Mouse (Mus musculus) embryonic facial prominence, embryonic 13.5 days (tissue): ENCODE measurements around the gene Fgf8. TPM values are rescaled to one million over a fixed set of nuclear protein-coding genes. Genes with fewer than 3 reads are reported as not detected.
A peak's percentile ranks its signal among the peaks of the same experiment; 100 is the strongest.

Experiments
- ATAC-seq: fragments of 200-750 bp; cut with Nextera tagmentation; 2 replicates; pipeline ENCODE4 v1.8.0; 2017; ENCODE audit warnings: low read depth; ENCODE audit not compliant: insufficient number of reproducible peaks, insufficient read depth, low FRiP score, low TSS enrichment
- H3K27ac ChIP-seq: fragments of 300-500 bp; sonication (generic); 2 replicates; pipeline ENCODE4 v1.5.1; 2015; ENCODE audit warnings: moderate library complexity, mild to moderate bottlenecking, inconsistent platforms
- H3K27me3 ChIP-seq: fragments of 300-500 bp; sonication (generic); 2 replicates; pipeline ENCODE4 v1.6.1; 2015; ENCODE audit warnings: mild to moderate bottlenecking, inconsistent platforms
- H3K36me3 ChIP-seq: fragments of 300-500 bp; sonication (generic); 2 replicates; pipeline ENCODE4 v1.6.1; 2015; ENCODE audit warnings: mild to moderate bottlenecking, inconsistent platforms
- H3K4me1 ChIP-seq: fragments of 300-500 bp; sonication (generic); 2 replicates; pipeline ENCODE4 v1.6.1; 2015; ENCODE audit warnings: inconsistent platforms
- H3K4me2 ChIP-seq: fragments of 300-500 bp; sonication (generic); 2 replicates; pipeline ENCODE4 v1.6.1; 2015; ENCODE audit warnings: moderate library complexity, mild to moderate bottlenecking, inconsistent platforms
- H3K4me3 ChIP-seq: fragments of 300-500 bp; sonication (generic); 2 replicates; pipeline ENCODE4 v1.5.1; 2015; ENCODE audit warnings: mild to moderate bottlenecking, inconsistent platforms
- H3K9ac ChIP-seq: fragments of 300-500 bp; sonication (generic); 2 replicates; pipeline ENCODE4 v1.6.1; 2015; ENCODE audit warnings: mild to moderate bottlenecking, inconsistent platforms
- H3K9me3 ChIP-seq: fragments of 300-500 bp; sonication (generic); 2 replicates; pipeline ENCODE4 v1.6.1; 2016; ENCODE audit warnings: inconsistent platforms
- WGBS: fragments of 180-500 bp; shearing (Covaris S2); methylation state at CpG from one replicate; pipeline ENCODE4 v1.1.7; 2015; ENCODE audit warnings: mixed read lengths; 5-methylcytosine and 5-hydroxymethylcytosine counted together
- polyA plus RNA-seq: library from polyadenylated mRNA; unstranded; fragments of >200 nt; fragmentation: Nextera tagmentation; extraction: Ambion mirVana; gene quantifications from 2 replicates; pipeline ENCODE4 v1.2.1, GENCODE M21; 2015

The Fgf8 gene
- polyA plus RNA-seq, 1 experiment from 2014 or later, result 2.5 TPM

DNA sequence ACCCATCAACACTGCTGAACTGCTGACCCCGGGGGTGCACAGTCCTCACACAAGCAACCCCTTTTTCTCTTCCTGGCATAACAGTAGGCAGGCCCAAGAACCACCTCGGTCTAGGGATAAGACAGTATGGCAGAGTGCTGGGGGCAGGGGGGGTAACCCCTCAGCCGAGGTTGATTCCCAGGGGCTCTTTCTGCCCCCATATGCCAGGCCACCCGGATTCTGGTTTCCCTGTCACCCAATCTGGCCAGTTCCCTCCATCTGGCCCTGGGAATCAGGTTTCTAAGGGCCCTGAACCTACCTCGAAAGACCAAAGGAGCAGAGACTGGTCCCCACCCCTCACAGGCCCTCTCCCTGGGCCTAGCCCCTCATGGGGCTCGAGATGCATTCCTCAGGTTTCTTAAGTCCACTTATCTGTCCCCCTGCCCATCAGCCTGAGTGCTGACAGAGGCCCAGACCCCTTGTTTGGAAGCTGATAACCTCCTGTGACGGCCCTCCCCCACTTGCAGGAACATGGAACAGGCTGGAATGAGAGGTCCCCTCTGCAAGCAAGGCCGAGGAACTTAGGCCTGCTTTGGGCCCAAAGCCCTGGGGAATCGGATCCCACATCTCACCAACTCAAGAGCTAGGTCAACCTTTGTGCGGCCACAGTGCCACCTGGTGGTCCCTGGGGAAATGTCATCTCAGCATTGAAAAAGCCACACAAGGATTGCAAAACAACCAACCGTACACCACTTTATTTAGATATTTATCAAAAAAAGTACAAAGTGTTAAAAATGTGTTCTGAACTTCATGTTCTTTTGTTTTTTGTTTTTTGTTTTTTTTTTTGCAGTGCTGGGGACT, 4.5 kb upstream of the Fgf8 start:
- H3K4me2 ChIP-seq, result no peak overlapping the region
- peaks cover 50% of the 10 kb centered on the region for H3K4me1 ChIP-seq

DNA sequence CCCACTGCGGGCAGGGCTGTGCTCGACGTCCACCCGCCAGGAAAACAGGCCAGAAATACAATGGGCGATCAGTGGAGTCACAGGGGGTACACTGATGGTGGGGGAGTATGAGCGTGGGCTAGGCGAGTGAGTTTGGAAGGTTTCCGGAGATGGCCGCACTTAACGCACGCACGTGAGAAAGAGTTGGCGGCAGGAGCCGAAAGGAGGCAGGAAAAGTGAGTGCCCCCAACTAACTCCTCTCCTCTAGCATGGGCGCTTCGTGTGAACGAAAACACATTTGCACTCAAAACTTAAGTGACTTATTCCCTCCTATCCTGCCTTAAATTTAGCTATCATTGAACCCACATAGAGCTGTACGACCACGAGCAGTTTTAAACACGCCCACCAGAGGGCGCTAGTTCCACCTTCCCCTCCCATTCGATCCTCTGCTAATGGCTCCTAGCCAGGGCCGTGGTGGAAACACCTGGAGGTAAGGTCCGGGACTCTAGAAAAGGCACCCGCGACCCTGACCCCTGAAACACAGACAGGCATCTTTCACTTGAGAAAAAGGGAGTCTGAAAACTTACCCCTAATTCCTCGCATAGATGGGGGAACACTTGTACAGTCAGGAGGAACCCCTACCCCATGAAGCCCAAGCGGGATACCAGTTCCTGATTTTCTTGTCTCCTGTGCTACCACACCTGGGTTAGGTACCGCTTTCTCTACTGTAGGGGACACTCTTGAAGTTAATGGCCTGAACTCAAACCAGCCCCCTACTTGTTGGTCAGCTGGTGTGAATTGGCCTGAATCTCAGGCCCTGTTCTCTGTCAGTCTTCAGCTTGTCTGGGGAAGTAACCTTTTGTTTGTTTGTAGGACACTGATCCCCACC, 3.7 kb upstream of the Fgf8 start:
- Histone ChIP-seq H3K4me1 (peaks cover 59% of the 10 kb centered on the region), H3K27me3 (peaks cover 60% of the 10 kb centered on the region), H3K4me2 (peak overlapping the region; percentile 22)

More for the DNA sequence above, 4.5 kb upstream of the Fgf8 start:
- Histone ChIP-seq H3K4me3 (no peak overlapping the region), H3K36me3 (peaks cover 7% of the 10 kb centered on the region), H3K9ac (no peak overlapping the region), H3K9me3 (no peaks in the 10 kb centered on the region), H3K27ac (no peak overlapping the region), H3K27me3 (peaks cover 51% of the 10 kb centered on the region)
- 27% methylated on average over 11 of the region's 11 CpGs for WGBS
- no peak for ATAC-seq

DNA sequence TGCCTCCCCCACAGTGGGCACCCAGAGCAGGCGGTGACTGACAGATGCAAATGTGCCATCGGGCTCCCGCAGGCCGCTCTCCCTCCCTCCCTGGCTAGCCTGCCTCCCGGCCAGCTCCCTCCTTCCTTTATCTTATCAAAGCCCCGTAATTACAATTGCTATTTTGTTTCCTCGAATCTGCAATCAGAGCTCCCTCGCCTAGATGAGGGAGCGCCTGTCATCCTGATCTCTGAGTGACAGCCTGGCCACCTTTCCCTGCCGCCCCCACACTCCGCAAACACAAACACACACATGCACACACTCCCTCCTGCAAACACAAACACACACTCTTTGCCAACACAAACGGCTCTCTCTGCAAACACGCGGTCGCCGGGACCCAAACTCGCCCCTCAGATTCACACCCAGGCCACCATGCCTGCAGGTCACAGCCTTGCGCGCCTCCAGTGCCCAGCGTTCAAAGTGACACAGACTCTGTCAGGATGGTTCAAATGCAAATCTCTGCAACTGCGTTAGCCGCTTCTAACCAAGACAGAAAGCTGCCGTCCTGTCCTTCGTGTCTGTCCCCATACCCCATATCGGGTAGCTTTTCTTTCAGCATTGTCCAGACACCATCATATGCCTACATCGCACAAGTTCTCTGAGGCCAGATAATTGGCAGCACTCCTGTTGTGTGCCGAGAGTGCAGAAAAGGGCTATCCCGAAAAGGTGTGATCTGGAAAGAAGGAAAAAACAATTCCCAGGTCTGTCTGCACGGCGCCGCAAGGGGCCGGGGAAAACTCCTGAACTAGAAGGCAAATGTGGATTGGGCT, 2.8 kb upstream of the Fgf8 start:
- WGBS, result 5% methylated on average over 32 of the region's 32 CpGs
- Histone ChIP-seq H3K9me3 (no peaks in the 10 kb centered on the region), H3K4me1 (peaks cover 65% of the 10 kb centered on the region), H3K36me3 (no peaks in the 10 kb centered on the region), H3K27me3 (peaks cover 68% of the 10 kb centered on the region), H3K4me2 (peak overlapping the region; percentile 22), H3K4me3 (peak overlapping the region; percentile 5; the same call in 1 of the 2 replicates), H3K9ac (no peak overlapping the region), H3K27ac (no peak overlapping the region)
- ATAC-seq, result no peak

More for the DNA sequence above, 3.7 kb upstream of the Fgf8 start:
- no peak overlapping the region for H3K27ac ChIP-seq
- no peak for ATAC-seq
- 10% methylated on average over 29 of the region's 29 CpGs for WGBS
- H3K36me3 ChIP-seq, result no peaks in the 10 kb centered on the region
- H3K9ac ChIP-seq, result no peak overlapping the region
- H3K4me3 ChIP-seq, result 0 out of 2 replicates have a peak overlapping the region, but pooled peaks have one; percentile 5
- no peaks in the 10 kb centered on the region for H3K9me3 ChIP-seq

DNA sequence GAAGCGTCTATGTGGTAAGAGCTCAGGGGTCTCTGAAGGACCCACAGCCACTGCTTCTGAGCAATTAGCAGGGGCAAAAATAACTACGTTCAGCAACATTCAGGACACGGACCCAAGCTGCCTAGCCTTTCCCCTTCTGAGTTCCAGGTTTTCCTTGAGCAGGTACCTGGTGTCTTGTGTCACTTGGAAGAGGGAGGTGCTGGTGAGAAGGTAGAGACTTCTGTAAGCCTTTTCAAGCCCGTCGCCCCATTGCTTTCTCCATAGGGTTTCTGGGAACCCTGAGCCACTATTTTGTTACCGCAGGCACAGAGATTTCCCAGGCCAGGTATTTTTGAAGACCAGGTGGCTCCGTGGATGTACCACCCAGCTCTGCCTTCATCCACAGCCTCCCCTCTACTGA, 904 bp upstream of the Fgf8 start:
- H3K9ac ChIP-seq, result no peak overlapping the region
- peak overlapping the region; percentile 49; the same call in 1 of the 2 replicates for H3K4me3 ChIP-seq
- peak overlapping the region; percentile 83; the same call in 1 of the 2 replicates for H3K4me2 ChIP-seq
- no peak overlapping the region for H3K27ac ChIP-seq
- H3K4me1 ChIP-seq, result peaks cover 55% of the 10 kb centered on the region
- 13% methylated on average over 7 of the region's 7 CpGs for WGBS
- peaks cover 86% of the 10 kb centered on the region for H3K27me3 ChIP-seq
- H3K36me3 ChIP-seq, result no peaks in the 10 kb centered on the region
- ATAC-seq, result no peak
- no peaks in the 10 kb centered on the region for H3K9me3 ChIP-seq

DNA sequence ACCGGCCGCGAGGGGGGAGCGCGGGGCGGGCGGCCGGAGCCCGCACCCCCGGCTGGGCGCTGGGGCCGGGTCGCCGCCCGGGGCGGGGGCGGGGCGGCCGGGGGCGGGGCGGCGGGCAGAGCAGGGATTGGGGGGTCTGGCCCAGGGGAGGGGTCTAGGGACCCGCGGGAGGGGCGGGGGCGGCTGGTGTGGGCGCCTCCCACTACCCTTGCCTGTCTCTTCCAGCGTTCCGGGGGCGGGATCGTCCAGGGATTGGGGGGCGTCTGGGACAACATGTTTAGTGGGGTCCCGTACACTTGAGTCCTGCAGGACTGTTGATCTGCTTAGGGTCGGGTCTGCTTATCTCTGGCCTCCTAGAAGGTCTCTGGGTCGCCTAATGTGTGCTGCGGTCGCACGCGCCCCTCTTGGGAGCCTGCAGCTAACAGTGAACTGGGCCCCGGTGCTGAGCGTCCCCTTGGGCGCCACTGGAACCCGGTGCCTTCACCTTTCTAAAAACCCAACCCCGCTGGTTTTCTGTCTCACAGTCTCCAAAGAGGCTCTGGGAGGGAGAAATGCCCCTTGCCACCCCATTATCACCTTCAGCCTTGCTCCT, 365 bp upstream of the Fgf8 start:
- H3K27ac ChIP-seq, result no peak overlapping the region
- WGBS, result 2% methylated on average over 20 of the region's 44 CpGs
- no peaks in the 10 kb centered on the region for H3K9me3 ChIP-seq
- peaks cover 91% of the 10 kb centered on the region for H3K27me3 ChIP-seq
- H3K4me3 ChIP-seq, result peak overlapping the region; percentile 49
- peak overlapping the region; percentile 83 for H3K4me2 ChIP-seq
- no peaks in the 10 kb centered on the region for H3K36me3 ChIP-seq
- H3K9ac ChIP-seq, result no peak overlapping the region
- no peak for ATAC-seq
- H3K4me1 ChIP-seq, result peaks cover 50% of the 10 kb centered on the region

DNA sequence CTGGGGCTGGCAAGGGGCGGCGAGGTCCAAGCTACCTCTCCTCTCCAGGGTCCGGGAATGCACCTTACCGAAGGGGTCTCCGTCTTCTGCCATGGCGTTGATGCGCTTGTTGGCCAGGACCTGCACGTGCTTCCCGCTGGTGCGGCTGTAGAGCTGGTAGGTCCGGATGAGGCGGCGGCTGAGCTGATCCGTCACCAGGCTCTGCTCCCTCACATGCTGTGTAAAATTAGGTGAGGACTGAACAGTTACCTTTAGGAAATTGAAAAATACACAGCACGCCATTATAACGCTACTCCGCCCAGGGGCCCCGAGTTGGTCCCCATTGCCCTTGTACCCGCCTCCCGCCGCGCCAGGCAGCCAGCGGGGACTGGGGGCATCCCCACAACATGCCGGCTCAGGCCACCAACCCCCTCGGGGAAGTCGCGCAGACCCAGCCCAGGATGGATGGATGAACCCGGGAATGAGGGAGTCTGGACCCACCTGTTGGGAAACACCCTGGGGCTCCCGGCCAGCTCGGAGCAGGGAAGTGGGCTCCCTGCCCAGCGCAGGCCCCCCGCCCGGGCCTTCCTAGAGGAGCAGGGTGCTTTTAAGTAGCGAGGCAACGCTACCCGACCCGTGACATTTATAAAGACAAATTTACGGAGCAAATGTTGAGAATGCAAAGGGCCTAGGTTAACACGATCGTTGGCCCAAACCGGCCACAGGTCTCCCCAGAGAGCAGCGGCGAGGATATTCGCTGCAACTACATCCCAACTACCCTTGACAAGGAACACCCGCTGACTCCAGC, 1.1 kb downstream of the Fgf8 start:
- ATAC-seq, result no peak

DNA sequence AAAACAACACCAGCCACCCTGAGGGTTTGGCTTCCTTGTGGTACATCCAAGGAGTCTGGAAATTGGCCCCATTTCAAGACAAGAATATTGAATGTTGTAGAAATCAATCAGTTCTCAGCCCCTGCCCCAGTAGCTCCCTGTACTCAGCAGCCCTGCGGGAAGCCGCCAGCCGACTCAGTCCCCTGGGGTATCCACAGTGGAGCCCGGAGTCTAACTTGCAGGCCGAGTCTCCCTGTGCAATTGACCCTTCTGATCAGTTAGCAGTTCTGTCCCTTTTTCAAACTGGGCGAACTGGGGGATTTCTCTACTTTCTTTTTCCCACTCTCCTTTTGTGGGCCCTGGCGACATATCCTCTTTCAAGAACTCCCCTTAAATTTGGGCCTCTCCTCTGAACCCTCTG, 1.9 kb downstream of the Fgf8 start:
- H3K4me1 ChIP-seq, result peaks cover 52% of the 10 kb centered on the region
- no peak for ATAC-seq
- H3K4me2 ChIP-seq, result 0 out of 2 replicates have a peak overlapping the region, but pooled peaks have one; percentile 83

More for the DNA sequence above, 1.1 kb downstream of the Fgf8 start:
- Histone ChIP-seq H3K27me3 (peaks cover 99% of the 10 kb centered on the region), H3K4me3 (peak overlapping the region; percentile 49), H3K9me3 (no peaks in the 10 kb centered on the region), H3K27ac (no peak overlapping the region), H3K9ac (0 out of 2 replicates have a peak overlapping the region, but pooled peaks have one; percentile 32), H3K4me2 (peak overlapping the region; percentile 83), H3K4me1 (peaks cover 58% of the 10 kb centered on the region), H3K36me3 (no peaks in the 10 kb centered on the region)
- WGBS, result 2% methylated on average over 45 of the region's 45 CpGs

DNA sequence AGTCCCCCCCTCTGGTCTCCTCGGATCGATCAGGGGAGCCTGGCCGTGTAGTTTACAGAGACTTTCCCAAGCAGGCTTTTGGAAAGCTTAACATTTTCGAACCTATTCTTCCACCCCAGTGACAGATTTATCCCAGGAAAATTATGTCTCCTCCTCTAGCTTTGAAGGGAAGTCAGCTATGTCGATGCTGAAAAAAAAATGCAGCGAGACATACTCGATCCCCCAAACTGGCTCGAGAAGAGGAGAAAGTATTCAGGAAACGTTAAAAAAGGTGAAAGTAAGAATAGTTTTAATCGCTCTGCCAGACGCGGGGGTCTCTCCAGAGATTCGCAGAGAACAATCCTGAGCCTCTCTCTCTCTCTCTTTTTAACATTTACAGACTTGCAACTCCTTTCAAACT, 2.5 kb downstream of the Fgf8 start:
- H3K4me3 ChIP-seq, result no peak overlapping the region
- 3% methylated on average over 13 of the region's 13 CpGs for WGBS
- H3K27me3 ChIP-seq, result peaks cover 99% of the 10 kb centered on the region
- H3K27ac ChIP-seq, result no peak overlapping the region
- no peak for ATAC-seq
- no peak overlapping the region for H3K9ac ChIP-seq
- no peaks in the 10 kb centered on the region for H3K9me3 ChIP-seq
- H3K36me3 ChIP-seq, result no peaks in the 10 kb centered on the region
- H3K4me2 ChIP-seq, result no peak overlapping the region
- peaks cover 47% of the 10 kb centered on the region for H3K4me1 ChIP-seq

More for the DNA sequence above, 1.9 kb downstream of the Fgf8 start:
- 0 out of 2 replicates have a peak overlapping the region, but pooled peaks have one; percentile 9 for H3K4me3 ChIP-seq
- WGBS, result 5% methylated on average over 7 of the region's 7 CpGs
- no peaks in the 10 kb centered on the region for H3K9me3 ChIP-seq
- H3K27me3 ChIP-seq, result peaks cover 99% of the 10 kb centered on the region
- no peak overlapping the region for H3K9ac ChIP-seq
- no peaks in the 10 kb centered on the region for H3K36me3 ChIP-seq
- H3K27ac ChIP-seq, result no peak overlapping the region

DNA sequence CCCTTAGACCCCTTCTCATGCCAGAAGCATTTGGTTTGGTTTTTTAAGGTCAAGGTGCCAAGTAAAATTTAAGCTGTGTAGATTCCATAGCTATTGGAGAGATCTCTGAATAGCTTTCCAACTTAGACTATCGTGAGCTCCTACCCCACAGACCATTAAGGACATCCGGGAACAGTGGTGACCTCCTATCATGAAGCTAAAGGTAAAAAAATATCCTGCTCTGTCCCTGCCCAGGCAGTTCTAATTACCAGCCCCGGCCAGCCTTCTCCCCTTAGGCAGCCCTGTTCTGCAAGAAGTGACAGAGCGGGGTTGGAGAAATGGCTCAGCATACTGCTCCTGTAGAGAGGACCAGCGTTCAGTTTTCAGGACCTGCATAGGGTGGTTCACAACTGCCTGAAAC, 4.2 kb downstream of the Fgf8 start:
- H3K4me3 ChIP-seq, result no peak overlapping the region
- no peak overlapping the region for H3K27ac ChIP-seq
- no peak overlapping the region for H3K9ac ChIP-seq
- no peaks in the 10 kb centered on the region for H3K9me3 ChIP-seq
- 22% methylated on average over 5 of the region's 5 CpGs for WGBS
- H3K27me3 ChIP-seq, result peaks cover 99% of the 10 kb centered on the region
- no peak overlapping the region for H3K4me2 ChIP-seq
- ATAC-seq, result no peak
- no peaks in the 10 kb centered on the region for H3K36me3 ChIP-seq
- peaks cover 45% of the 10 kb centered on the region for H3K4me1 ChIP-seq

DNA sequence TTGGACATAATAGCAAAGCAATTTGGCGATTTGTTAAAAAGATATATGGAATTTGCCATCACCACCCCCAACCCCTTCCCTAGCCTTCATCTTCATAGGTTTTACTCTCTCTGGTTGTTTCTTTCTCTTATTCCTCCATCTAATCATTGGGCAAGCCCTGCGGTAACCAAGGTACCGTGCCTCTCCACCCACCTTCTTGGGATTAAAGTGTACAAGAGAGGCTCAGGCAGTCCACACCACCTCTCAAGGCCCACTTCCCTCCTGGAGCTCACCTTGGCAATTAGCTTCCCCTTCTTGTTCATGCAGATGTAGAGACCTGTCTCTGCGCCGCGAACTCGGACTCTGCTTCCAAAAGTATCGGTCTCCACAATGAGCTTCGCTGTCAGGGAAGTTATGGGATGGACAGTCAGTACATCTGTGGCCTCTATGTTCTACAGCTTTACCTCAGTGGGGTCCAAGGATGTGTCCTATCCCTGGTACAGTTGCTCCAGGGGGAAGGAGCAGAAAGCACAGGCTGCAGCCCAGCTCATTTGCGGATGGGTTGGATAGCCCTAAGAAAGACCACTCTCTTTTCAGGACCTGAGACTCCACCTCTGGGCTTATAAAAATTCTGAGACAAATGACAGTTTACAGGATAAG, 4.8 kb downstream of the Fgf8 start:
- Histone ChIP-seq H3K36me3 (no peaks in the 10 kb centered on the region), H3K4me3 (peak overlapping the region; percentile 38; the same call in 1 of the 2 replicates), H3K27me3 (peaks cover 99% of the 10 kb centered on the region), H3K4me2 (no peak overlapping the region; the same call in 1 of the 2 replicates), H3K4me1 (peaks cover 39% of the 10 kb centered on the region), H3K27ac (no peak overlapping the region), H3K9ac (no peak overlapping the region), H3K9me3 (no peaks in the 10 kb centered on the region)
- no peak for ATAC-seq
- WGBS, result 45% methylated on average over 10 of the region's 10 CpGs
